Mouse (Mus musculus) small intestine, adult 2 months (tissue): Measurements from ENCODE around the gene Hoxb1. TPM values are rescaled to one million over a fixed set of nuclear protein-coding genes. Genes with fewer than 3 reads are reported as not detected.

Experiments
- H3K27ac ChIP-seq: fragments of 200-500 bp; 2 replicates; pipeline ENCODE4 v1.5.1; 2012; ENCODE audit warnings: low read depth, low read length, control low read depth, inconsistent platforms; ENCODE audit not compliant: insufficient read depth
- H3K27me3 ChIP-seq: fragments of 200-500 bp; 2 replicates; pipeline ENCODE4 v1.6.1; 2012; ENCODE audit warnings: mild to moderate bottlenecking, moderate library complexity, low read length, inconsistent platforms; ENCODE audit not compliant: control insufficient read depth, insufficient read depth
- H3K36me3 ChIP-seq: fragments of 200-500 bp; 2 replicates; pipeline ENCODE4 v1.6.1; 2012; ENCODE audit warnings: mild to moderate bottlenecking, low read length, control low read depth, inconsistent platforms; ENCODE audit not compliant: control insufficient read depth, insufficient read depth
- H3K4me1 ChIP-seq: fragments of 200-500 bp; 2 replicates; pipeline ENCODE4 v1.6.1; 2012; ENCODE audit warnings: low read length, inconsistent platforms, mixed read lengths; ENCODE audit not compliant: control insufficient read depth, insufficient read depth, insufficient read length
- H3K4me3 ChIP-seq: fragments of 200-500 bp; 2 replicates; pipeline ENCODE4 v1.5.1; 2012; ENCODE audit warnings: low read depth, mild to moderate bottlenecking, control low read depth, inconsistent platforms, low read length, moderate library complexity
- CTCF ChIP-seq: fragments of 200-500 bp; IDR thresholded peaks from 2 replicates; pipeline ENCODE4 v1.5.1; 2012; ENCODE audit warnings: low read depth, mild to moderate bottlenecking, control low read depth, inconsistent platforms, low read length, moderate library complexity, mixed read lengths; ENCODE audit not compliant: insufficient replicate concordance, insufficient read length; ENCODE audit errors: extremely low read depth
- POLR2A ChIP-seq: fragments of 200-500 bp; IDR thresholded peaks from 2 replicates; pipeline ENCODE4 v1.6.1; 2012; ENCODE audit warnings: low read depth, mild to moderate bottlenecking, control low read depth, inconsistent platforms, low read length, moderate library complexity
- WGBS: fragments of 180-500 bp; shearing (Covaris S2); methylation state at CpG from one replicate; pipeline ENCODE4 v1.1.7; 2018; 5-methylcytosine and 5-hydroxymethylcytosine counted together
- polyA plus RNA-seq: library from polyadenylated mRNA; depleted of rRNA; stranded (reverse); fragments of >200 nt; gene quantifications from 2 replicates; pipeline ENCODE4 v1.2.3, GENCODE M21; 2012; rRNA removed

Hoxb1 gene
- not detected in 2 replicates for polyA plus RNA-seq

DNA sequence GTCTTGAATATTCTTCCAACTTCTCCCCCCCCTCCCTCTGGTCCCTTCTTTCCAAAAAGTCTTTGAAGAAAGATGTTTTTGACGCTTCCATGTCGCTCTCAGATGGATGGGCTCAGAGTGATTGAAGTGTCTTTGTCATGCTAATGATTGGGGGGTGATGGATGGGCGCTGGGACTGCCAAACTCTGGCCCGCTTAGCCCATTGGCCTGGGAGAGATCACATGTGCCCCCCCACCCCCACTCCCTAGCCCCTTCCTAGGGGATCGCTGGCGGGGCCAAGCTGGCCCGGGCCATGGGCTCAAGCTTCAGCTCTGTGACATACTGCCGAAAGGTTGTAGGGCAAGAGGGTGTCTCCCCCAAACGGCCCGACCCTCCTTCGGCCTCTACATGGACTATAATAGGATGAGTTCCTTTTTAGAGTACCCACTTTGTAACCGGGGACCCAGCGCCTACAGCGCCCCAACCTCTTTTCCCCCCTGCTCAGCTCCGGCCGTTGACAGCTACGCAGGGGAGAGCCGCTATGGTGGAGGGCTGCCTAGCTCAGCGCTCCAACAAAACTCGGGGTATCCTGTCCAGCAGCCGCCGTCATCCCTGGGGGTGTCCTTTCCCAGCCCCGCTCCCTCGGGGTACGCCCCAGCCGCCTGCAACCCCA is at the start of gene Hoxb1:
Gene Hoxb1 (plus strand): TSS at position 312 of the 651 bp plus-strand sequence.
- WGBS, result 51% methylated on average over 26 of the region's 26 CpGs
- no peaks in the 10 kb centered on the region for H3K36me3 ChIP-seq
- no peak within 1 kb of the TSS for H3K4me3 ChIP-seq
- TF ChIP-seq CTCF, result no peak
- TF ChIP-seq POLR2A, result no peak
- peaks cover 28% of the 10 kb centered on the region for H3K27me3 ChIP-seq
- H3K4me1 ChIP-seq, result no peaks in the 10 kb centered on the region
- no peak within 1 kb of the TSS for H3K27ac ChIP-seq

DNA sequence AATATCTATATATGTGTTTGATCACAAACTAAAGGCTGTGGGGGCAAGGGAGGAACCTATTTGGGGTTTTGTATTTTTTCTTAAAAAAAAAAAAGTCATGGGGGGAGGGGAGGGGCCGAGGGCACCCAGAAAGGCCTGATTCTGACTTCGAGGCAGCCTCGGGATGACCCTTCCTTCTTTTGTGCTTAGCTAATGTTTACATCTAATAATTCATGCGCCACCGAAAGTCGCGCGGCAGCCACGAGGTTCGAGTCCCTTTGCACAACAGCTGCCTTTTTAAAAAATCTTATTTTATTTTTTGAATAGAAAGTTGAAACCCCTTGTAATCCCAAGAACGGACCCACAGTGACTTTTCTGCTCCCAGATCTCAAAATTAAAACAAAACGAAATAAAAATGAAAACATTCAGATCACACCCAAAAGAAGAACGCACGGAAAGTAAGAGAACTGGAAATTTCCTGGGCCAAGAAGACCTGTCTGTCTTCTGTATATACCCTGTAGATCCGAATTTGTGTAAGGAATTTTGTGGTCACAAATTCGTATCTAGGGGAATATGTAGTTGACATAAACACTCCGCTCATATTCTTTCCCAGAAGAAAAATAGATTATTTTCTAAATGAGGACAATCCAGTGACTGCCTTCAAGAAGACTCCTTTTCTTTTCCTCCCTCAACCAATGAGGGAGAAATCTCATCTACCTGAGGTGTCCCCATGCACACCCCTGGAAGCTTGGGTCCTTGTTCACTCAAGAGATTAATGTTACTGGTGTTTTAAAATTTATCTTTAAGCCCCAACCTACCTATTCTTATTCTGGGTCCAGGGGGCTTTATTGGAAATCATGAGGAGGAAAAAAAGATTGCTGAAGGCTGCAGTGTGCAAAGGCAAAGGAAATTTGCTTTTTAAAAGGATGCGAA is 48.6 kb upstream of the Hoxb1 start:
- TF ChIP-seq CTCF (no peak), POLR2A (no peak)
- H3K4me3 ChIP-seq, result no peak overlapping the region; the same call in 1 of the 2 replicates
- 21% methylated on average over 18 of the region's 18 CpGs for WGBS
- H3K27me3 ChIP-seq, result peaks cover 48% of the 10 kb centered on the region
- H3K4me1 ChIP-seq, result peaks cover 5% of the 10 kb centered on the region; the same call in 1 of the 2 replicates
- H3K36me3 ChIP-seq, result peaks cover 2% of the 10 kb centered on the region; the same call in 1 of the 2 replicates
- H3K27ac ChIP-seq, result 0 out of 2 replicates have a peak overlapping the region, but pooled peaks have one; percentile 68

DNA sequence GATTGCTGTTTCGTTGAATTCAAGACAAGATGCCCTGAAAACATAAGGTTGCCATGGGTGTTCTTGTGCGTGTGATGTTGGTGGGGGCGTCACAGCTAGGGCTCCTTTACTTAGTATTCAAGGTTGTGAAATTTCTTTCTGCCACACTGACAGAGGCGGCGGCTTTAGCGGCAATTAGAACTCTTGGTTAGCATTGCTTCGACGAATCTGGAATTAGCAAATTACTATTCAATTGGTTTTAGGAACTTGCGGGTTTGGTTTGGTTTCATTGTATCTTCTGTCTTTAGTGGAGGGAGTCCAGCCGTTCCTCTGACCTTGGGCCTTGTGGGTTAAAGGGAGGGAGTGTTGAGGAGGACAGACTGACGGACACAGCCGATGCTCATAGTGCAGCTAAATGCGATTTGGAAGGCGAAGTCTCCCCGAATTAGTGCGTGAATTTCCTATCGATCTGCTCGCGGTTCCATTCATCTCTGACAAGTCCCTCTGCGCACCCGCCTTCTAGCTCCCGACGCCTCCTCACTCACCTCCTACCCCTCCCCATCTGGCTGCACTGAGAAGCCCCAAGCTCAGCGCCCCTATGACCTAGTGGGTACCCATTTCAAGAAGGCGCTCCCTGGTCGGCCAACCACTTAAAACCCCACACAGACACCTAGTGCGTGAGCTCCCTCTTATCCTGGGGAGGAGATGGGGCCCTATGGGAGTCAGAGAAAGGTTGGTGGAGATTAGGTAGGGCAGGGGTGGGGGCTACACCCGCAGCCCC is 47.8 kb upstream of the Hoxb1 start, which contains the start of gene Hoxb4:
Gene Hoxb4 (plus strand): TSS at position 660 of the 760 bp plus-strand sequence.
- H3K4me3 ChIP-seq, result peak within 1 kb of the TSS; percentile 70
- H3K36me3 ChIP-seq, result peaks cover 2% of the 10 kb centered on the region; the same call in 1 of the 2 replicates
- H3K27ac ChIP-seq, result peak within 1 kb of the TSS; percentile 75
- H3K4me1 ChIP-seq, result peaks cover 5% of the 10 kb centered on the region; the same call in 1 of the 2 replicates
- 23% methylated on average over 28 of the region's 28 CpGs for whole genome bisulfite sequencing
- no peak for TF ChIP-seq POLR2A
- no peak for TF ChIP-seq CTCF
- peaks cover 41% of the 10 kb centered on the region for H3K27me3 ChIP-seq

DNA sequence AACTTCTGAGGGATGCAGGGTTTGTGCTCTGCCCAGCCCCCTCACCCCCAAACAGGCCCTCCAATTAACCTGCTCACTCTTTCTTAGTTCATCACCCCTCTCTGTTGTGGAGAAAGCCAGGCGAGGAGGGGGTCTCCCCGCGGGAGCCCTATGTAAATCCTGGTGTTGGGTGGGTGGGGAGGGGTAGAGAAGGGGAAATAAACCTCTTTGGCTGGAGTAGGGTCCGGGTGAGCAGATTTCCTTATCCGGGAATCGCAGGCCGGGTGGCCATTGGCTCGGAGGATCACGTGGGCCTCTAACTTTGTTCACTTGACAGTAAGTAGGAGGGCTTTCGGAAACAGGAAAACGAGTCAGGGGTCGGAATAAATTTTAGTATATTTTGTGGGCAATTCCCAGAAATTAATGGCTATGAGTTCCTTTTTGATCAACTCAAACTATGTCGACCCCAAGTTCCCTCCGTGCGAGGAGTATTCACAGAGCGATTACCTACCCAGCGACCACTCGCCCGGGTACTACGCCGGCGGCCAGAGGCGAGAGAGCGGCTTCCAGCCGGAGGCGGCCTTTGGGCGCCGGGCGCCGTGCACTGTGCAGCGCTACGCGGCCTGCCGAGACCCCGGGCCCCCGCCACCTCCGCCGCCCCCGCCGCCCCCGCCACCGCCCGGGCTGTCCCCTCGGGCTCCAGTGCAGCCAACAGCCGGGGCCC is 47.0 kb upstream of the Hoxb1 start:
- Histone ChIP-seq H3K36me3 (peaks cover 2% of the 10 kb centered on the region; the same call in 1 of the 2 replicates), H3K4me3 (peak overlapping the region; percentile 70), H3K27me3 (peaks cover 40% of the 10 kb centered on the region), H3K4me1 (peaks cover 5% of the 10 kb centered on the region; the same call in 1 of the 2 replicates), H3K27ac (peak overlapping the region; percentile 75)
- 2% methylated on average over 41 of the region's 45 CpGs for WGBS
- no peak; the same call in 1 of the 2 replicates for TF ChIP-seq POLR2A

DNA sequence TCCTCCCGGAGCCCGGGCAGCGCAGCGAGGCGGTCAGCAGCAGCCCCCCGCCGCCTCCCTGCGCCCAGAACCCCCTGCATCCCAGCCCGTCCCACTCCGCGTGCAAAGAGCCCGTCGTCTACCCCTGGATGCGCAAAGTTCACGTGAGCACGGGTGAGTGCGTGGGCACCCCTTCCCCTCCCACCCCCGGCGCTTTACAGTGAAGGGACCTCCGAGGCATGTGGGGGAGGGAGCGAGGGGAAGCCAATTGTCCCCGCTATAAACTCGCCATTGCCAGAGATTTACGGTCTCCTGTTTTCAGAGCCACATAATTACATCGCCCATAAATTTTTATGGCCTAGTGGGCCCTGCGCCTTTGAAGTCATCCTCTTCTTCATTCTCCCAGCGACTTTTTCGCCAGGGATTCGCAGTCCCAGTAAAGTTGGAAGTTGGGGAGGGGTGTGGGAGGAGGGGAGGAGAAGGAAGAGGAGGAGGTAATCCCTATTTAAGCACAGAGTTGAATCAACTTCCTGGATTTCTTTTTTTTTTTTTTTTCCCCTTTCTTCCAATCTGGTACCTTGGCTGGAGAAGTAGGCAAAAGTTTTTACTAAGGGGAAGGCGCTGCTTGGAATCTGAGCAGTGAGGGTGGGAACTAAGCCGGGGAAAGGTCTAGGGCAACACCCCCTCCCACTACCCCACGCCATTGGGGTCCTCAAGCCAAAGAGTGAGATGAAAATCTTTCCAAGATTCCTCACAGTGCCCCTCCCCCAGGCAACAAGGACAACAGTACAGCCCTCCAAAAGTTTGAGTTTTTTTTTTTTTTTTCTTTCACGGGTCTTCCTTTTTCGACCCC is 46.3 kb upstream of the Hoxb1 start:
- H3K27ac ChIP-seq, result peak overlapping the region; percentile 72
- H3K27me3 ChIP-seq, result peaks cover 35% of the 10 kb centered on the region
- TF ChIP-seq CTCF (no peak), POLR2A (no peak)
- peaks cover 5% of the 10 kb centered on the region; the same call in 1 of the 2 replicates for H3K4me1 ChIP-seq
- H3K36me3 ChIP-seq, result peaks cover 2% of the 10 kb centered on the region; the same call in 1 of the 2 replicates
- 2% methylated on average over 30 of the region's 34 CpGs for whole genome bisulfite sequencing
- H3K4me3 ChIP-seq, result peak overlapping the region; percentile 70
